Mouse (Mus musculus): ENCODE data around the gene Pi4ka.

DNA sequence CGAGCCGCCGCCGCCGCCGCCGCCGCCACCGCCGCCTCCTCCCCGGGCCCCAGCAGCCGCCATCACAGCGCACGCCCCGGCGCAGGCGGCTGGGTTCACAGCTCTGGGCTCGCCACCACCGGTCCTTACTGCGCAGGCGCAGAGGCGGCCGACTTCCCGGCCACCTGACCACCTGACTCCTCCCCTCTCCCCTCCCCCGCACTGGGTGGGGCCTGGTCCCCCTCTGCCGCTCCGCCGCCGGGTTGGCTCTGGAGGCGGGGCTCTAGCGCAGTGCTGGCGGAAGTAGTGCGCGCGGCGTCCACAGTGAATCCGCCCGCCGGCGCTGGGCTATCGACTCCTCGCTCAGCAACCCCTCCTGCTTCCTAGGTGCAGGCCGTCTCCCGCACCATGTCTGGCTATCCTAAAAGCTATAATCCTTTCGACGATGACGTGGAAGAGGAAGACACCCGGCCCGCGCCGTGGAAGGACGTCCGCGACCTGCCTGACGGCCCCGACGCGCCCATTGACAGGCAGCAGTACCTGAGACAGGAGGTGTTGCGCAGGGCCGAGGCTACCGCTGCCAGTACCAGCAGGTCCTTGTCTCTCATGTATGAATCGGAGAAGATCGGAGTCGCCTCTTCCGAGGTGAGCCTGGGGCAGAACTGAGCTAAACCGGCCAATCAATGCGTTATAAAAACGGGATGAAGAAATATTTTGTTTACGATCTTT is at the start of gene Pi4ka, which contains the start of gene Snap29:
- TF ChIP-seq CTCF (IDR thresholded peaks at IDR 0.05; ENCODE audit: low read depth, low read length) (no peak), POLR2A (IDR thresholded peaks at IDR 0.05; ENCODE audit: insufficient read depth, low read length) (no peak)
